Mouse (Mus musculus) monocyte, adult 2 months (primary cell): ENCODE results near the gene Gm37596.
"Not testable (repeated sequence)": the region's sequence is repeated elsewhere in the genome, so short reads cannot be mapped to it uniquely, and the experiment has no call there.

Source experiments
- DNase-seq, 2 experiments: peaks; one replicate each; pipeline ENCODE4 v3.0.0; 2022; ENCODE audit warnings: low spot score in 2 of 2, low read depth in 1 of 2

Gene Gm37596

GRCm38 (mm10) chr3:93692970-93693369, at the start of gene Gm37596:
TSS of gene Gm37596 (minus strand) at chr3:93693070.
- not testable (repeated sequence) for DNase-seq

DNA sequence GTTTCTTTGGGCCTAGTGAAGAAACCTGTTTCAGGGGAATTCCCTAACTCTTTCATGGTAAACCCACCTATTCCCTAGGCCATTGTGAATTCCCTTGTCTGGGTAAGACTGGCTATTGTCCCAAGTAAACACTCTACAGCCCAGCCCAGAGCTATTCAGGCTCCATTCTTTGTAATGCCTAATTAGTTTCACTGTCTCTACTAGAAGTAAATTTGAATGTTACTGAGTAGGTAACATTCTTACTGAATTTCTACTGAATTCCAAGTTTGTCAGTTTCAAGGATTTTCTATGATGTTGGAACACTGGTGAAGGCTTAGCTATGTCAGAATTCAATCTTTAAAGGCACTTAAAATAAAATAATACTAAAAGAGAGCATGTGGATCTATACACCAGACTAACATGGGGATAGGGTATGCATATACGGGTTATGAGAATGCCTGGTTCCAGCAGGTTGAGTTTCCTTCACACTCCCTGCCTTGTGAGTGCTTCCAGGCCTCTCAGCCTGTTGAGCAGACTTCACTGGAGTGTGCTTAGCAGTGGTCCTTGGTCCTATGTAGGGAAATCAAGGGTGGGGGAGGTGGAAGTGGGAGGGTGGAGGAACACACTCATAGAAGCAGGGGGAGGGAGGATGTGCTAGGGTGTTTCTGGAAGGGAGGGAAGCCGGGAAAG, 16.2 kb upstream of the Gm37596 start:
- DNase-seq = not testable (repeated sequence)

GRCm38 (mm10) chr3:93676210-93676609, 16.7 kb downstream of the Gm37596 start, which contains the start of gene Tdpoz1:
TSS of gene Tdpoz1 (minus strand) at chr3:93676310.
- DNase-seq = not testable (repeated sequence)

- DNase-seq = not testable (repeated sequence)
Observed at GRCm38 (mm10) chr3:93670805-93671503, 21.9 kb downstream of the Gm37596 start.

GRCm38 (mm10) chr3:93654260-93654659, 38.6 kb downstream of the Gm37596 start:
- no peak for DNase-seq

DNA sequence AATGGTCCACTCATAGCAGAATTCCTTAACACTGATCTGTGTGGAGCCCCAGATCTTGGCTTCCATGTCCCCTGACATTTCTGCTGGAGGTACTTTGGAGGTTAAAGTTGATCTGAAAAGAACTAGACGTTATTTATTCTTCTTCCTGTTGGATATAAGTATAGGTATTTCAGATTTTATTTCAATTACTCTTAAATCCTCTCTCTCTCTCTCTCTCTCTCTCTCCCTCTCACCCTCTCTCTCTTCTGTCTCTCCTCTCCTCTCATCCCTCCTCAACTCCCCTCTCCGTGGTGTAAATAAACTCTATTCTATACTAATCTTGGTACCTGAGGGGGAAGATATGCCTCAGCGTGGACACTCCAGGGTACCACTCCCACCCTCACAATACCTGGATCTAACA, 40.3 kb downstream of the Gm37596 start, which contains the start of gene Tdpoz2:
Tdpoz2 (minus strand) TSS at position 101 of the 400 bp plus-strand sequence.
- no peak for DNase-seq
